Mouse (Mus musculus) C2C12 (cell line): ENCODE measurements around the gene Mypop.

Experiments used
- CTCF ChIP-seq: IDR thresholded peaks from one replicate; pipeline ENCODE4 v1.5.1; 2011; ENCODE audit not compliant: control insufficient read depth, insufficient read depth, insufficient read length
- MAX ChIP-seq: IDR thresholded peaks from one replicate; pipeline ENCODE4 v1.6.1; 2011; ENCODE audit warnings: mild to moderate bottlenecking, control low read depth
- MYOG ChIP-seq: IDR thresholded peaks from one replicate; pipeline ENCODE4 v1.6.1; 2011; ENCODE audit not compliant: control insufficient read depth, insufficient read length; ENCODE audit errors: extremely low read depth

DNA sequence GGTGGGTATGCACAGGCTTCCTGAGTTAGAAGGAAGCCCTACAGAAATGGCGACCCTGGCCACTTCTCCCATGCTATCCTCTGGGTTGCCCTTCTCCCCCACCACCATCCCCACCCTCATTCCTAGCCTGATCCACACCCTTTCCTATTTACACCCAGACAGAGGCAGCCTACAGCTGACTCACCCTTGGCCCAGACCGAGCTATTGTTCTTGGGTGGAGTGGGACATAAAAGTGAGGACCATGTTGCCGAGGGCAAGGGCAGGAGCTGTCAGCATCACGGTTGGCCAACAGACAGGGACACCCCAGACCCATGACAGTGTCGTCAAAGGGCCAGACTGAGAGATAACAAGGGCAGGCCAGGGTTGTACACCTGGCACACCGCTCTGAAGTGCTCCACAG is 42.9 kb upstream of the Mypop start:
- TF ChIP-seq CTCF (no peak), MAX (no peak), MYOG (no peak)
